Mouse (Mus musculus) ES-E14 (cell line): ENCODE results near the gene Pik3cd.

Experiments
- CHD2 ChIP-seq: IDR thresholded peaks from 2 replicates; pipeline ENCODE4 v1.6.1; 2014; ENCODE audit warnings: mild to moderate bottlenecking, low read depth, low read length, inconsistent platforms
- MAFK ChIP-seq: IDR thresholded peaks from 2 replicates; pipeline ENCODE4 v1.6.1; 2014; ENCODE audit warnings: mild to moderate bottlenecking, low read depth, low read length, inconsistent platforms; ENCODE audit not compliant: insufficient read depth
- ZC3H11A ChIP-seq: IDR thresholded peaks from 2 replicates; pipeline ENCODE4 v1.6.1; 2012; ENCODE audit warnings: low read depth, mild to moderate bottlenecking, inconsistent platforms, low read length, borderline replicate concordance

GRCm38 (mm10) chr4:149672747-149673146 is 29.6 kb downstream of the Pik3cd start:
- TF ChIP-seq ZC3H11A (no peak), MAFK (no peak), CHD2 (no peak)
